7 mouse cellular contexts compared by ENCODE assay signal in genomic region chr16:20516032-20516431, GRCm38 (mm10). TPM values are rescaled to one million over a fixed set of nuclear protein-coding genes. Genes with fewer than 3 reads are reported as not detected.
DNase-seq lines count a peak whose midpoint lies in the region; ATAC-seq and TF ChIP-seq lines count a peak whose summit lies in the region.

No protein-coding gene starts in this region.

- dilution Hi-C loops in CH12.LX (cut with MboI; ENCODE audit: extremely low pct_ligation_motif_present, extremely low pct_unique_long_range_greater_than_20kb, low sequenced_read_pairs), result no loop called here

- no peaks in the 10 kb centered on the region for H3K27me3 ChIP-seq in CH12.LX (replicated peaks)
- no peaks in the 10 kb centered on the region for H3K27me3 ChIP-seq in hindbrain, embryonic 13.5 days
- H3K27me3 ChIP-seq in liver, embryonic 14.5 days (ENCODE audit: control insufficient read depth, insufficient read depth, low read length), result no peaks in the 10 kb centered on the region

- in situ Hi-C loops in CH12.LX (cut with MboI; ENCODE audit: low pct_ligation_motif_present, low pct_unique_long_range_greater_than_20kb, low sequenced_read_pairs), result no loop called here
- in situ Hi-C loops in ES-E14 (cut with MboI; ENCODE audit: low sequenced_read_pairs in 2 of 2, unreplicated experiment in 2 of 2), result no loop called here

- TF ChIP-seq EP300 in CH12.LX (IDR thresholded peaks at IDR 0.05; ENCODE audit: low read length), result no peak
- TF ChIP-seq EP300 in liver, embryonic 14.5 days (IDR thresholded peaks at IDR 0.05; ENCODE audit: low read depth), result no peak

- peaks cover 3 to 35% of the 10 kb centered on the region in 2 experiments for H3K4me1 ChIP-seq in CH12.LX (ENCODE audit: control insufficient read depth in 1 of 2, insufficient read depth in 2 of 2)
- peaks cover 0 to 2% of the 10 kb centered on the region in 2 experiments; a peak in 2 of 4 replicates for H3K4me1 ChIP-seq in ES-E14 (ENCODE audit: control insufficient read depth in 2 of 2, insufficient read depth in 2 of 2, low read length in 2 of 2, poor library complexity in 1 of 2)
- H3K4me1 ChIP-seq in hindbrain, embryonic 13.5 days (replicated peaks), result peaks cover 36% of the 10 kb centered on the region
- H3K4me1 ChIP-seq in liver, embryonic 14.5 days (replicated peaks; ENCODE audit: control insufficient read depth in 2 of 2, insufficient read depth in 2 of 2, low read length in 1 of 2), result peaks cover 5 to 9% of the 10 kb centered on the region in 2 experiments; a peak in 3 of 4 replicates

- ATAC-seq in hindbrain, embryonic 13.5 days (ENCODE audit: low FRiP score), result no peak
- ATAC-seq in liver, embryonic 14.5 days (ENCODE audit: insufficient read depth), result no peak

- peak overlapping the region; percentile 68; the same call in 1 of the 2 replicates for H3K4me2 ChIP-seq in CH12.LX (ENCODE audit: insufficient read depth, low read depth, poor library complexity, severe bottlenecking)
- peak overlapping the region; percentile 97 for H3K4me2 ChIP-seq in hindbrain, embryonic 13.5 days
- H3K4me2 ChIP-seq in liver, embryonic 14.5 days (ENCODE audit: low read depth), result peak overlapping the region; percentile 77

- TF ChIP-seq POLR2A in CH12.LX (IDR thresholded peaks at IDR 0.05; ENCODE audit: low read depth, low read length), result no peak

- no peak for TF ChIP-seq RAD21 in CH12.LX (IDR thresholded peaks at IDR 0.05; ENCODE audit: low read depth, low read length)

- DNase-seq in CH12.LX (ENCODE audit: extremely low read depth) (no peak), ES-E14 (ENCODE audit: low read depth, low spot score) (no peak)
- no peak for DNase-seq in liver, embryonic 14.5 days (ENCODE audit: low read depth in 3 of 3, low spot score in 3 of 3)
- no peak for DNase-seq in layer of hippocampus, adult 18-20 months (ENCODE audit: low spot score in 2 of 2)
- no peak for DNase-seq in natural killer cell, adult 2 months (ENCODE audit: low spot score in 2 of 2)
- no peak for DNase-seq in right cerebral cortex, postnatal 36 days (ENCODE audit: low spot score in 2 of 2)

- H3K9ac ChIP-seq in CH12.LX (ENCODE audit: insufficient read depth, low read depth) (peak overlapping the region; percentile 82), ES-E14 (ENCODE audit: insufficient read depth, low read depth, low read length, poor library complexity, severe bottlenecking) (peak overlapping the region; percentile 89; the same call in 1 of the 2 replicates)
- peak overlapping the region; percentile 98 for H3K9ac ChIP-seq in hindbrain, embryonic 13.5 days
- peak overlapping the region; percentile 88 for H3K9ac ChIP-seq in liver, embryonic 14.5 days (replicated peaks)

- H3K36me3 ChIP-seq in CH12.LX (replicated peaks in 1 of 2; ENCODE audit: control insufficient read depth in 1 of 2, insufficient read depth in 1 of 2, low read length in 1 of 2) (peaks cover 5 to 36% of the 10 kb centered on the region in 2 experiments), ES-E14 (ENCODE audit: control insufficient read depth, insufficient read depth, low read length, poor library complexity, severe bottlenecking) (peaks cover 4% of the 10 kb centered on the region)
- H3K36me3 ChIP-seq in hindbrain, embryonic 13.5 days, result peaks cover 10% of the 10 kb centered on the region
- H3K36me3 ChIP-seq in liver, embryonic 14.5 days (replicated peaks; ENCODE audit: control insufficient read depth, insufficient read depth, low read depth), result peaks cover 5% of the 10 kb centered on the region

- no peaks in the 10 kb centered on the region for H3K9me3 ChIP-seq in CH12.LX (replicated peaks; ENCODE audit: low read length)
- H3K9me3 ChIP-seq in ES-E14 (ENCODE audit: control insufficient read depth, insufficient read depth, low read depth, low read length), result no peaks in the 10 kb centered on the region
- H3K9me3 ChIP-seq in hindbrain, embryonic 13.5 days, result no peaks in the 10 kb centered on the region
- no peaks in the 10 kb centered on the region for H3K9me3 ChIP-seq in liver, embryonic 14.5 days (ENCODE audit: control insufficient read depth, low read length)

- peaks cover 13% of the 10 kb centered on the region for H3K79me2 ChIP-seq in CH12.LX (replicated peaks; ENCODE audit: control insufficient read depth, extremely low read depth, insufficient read depth, poor library complexity, severe bottlenecking)

- H3K27ac ChIP-seq in CH12.LX (ENCODE audit: insufficient read depth, low read depth) (no peak overlapping the region), ES-E14 (ENCODE audit: insufficient read depth, low read depth, low read length, poor library complexity, severe bottlenecking) (no peak overlapping the region)
- peak overlapping the region; percentile 96 for H3K27ac ChIP-seq in hindbrain, embryonic 13.5 days
- H3K27ac ChIP-seq in liver, embryonic 14.5 days, result peak overlapping the region; percentile 42; the same call in 1 of the 2 replicates

- no peak for TF ChIP-seq CTCF in CH12.LX (conservative IDR thresholded peaks at IDR 0.05 in 1 of 2, IDR thresholded peaks at IDR 0.05 in 1 of 2; ENCODE audit: low read depth in 2 of 2, low read length in 2 of 2)
- TF ChIP-seq CTCF in liver, embryonic 14.5 days (IDR thresholded peaks at IDR 0.05; ENCODE audit: low read depth), result no peak

- H3K4me3 ChIP-seq in CH12.LX (replicated peaks in 1 of 3; ENCODE audit: low read depth in 2 of 3, low read length in 2 of 3, poor library complexity in 1 of 3) (peak overlapping the region in 2 of 3 experiments; percentile 53 to 90), ES-E14 (ENCODE audit: insufficient read depth in 1 of 2, low read depth in 1 of 2, low read length in 2 of 2, poor library complexity in 1 of 2, severe bottlenecking in 1 of 2) (peak overlapping the region in 1 of 2 experiments; percentile 86; a peak in 2 of 4 replicates)
- H3K4me3 ChIP-seq in hindbrain, embryonic 13.5 days, result peak overlapping the region; percentile 69
- H3K4me3 ChIP-seq in liver, embryonic 14.5 days (ENCODE audit: insufficient read depth in 1 of 2, low read depth in 2 of 2, low read length in 2 of 2), result peak overlapping the region in 1 of 2 experiments; percentile 87; a peak in 2 of 4 replicates

TF ChIP-seq in CH12.LX, 34 proteins besides CTCF, POLR2A, EP300 and RAD21 (continues in another document):
- TF ChIP-seq HCFC1 (IDR thresholded peaks at IDR 0.05; ENCODE audit: low read depth, low read length) (no peak), SIN3A (IDR thresholded peaks at IDR 0.05; ENCODE audit: low read length) (no peak), BHLHE40 (IDR thresholded peaks at IDR 0.05; ENCODE audit: low read depth, low read length) (no peak), MAX (IDR thresholded peaks at IDR 0.05; ENCODE audit: low read length) (no peak), CHD2 (IDR thresholded peaks at IDR 0.05; ENCODE audit: low read length) (no peak), MYC (IDR thresholded peaks at IDR 0.05; ENCODE audit: low read depth, low read length) (no peak), PAX5 (IDR thresholded peaks at IDR 0.05; ENCODE audit: low read length) (no peak), JUND (conservative IDR thresholded peaks at IDR 0.05; ENCODE audit: low read depth, low read length) (no peak)

TF ChIP-seq in ES-E14, 5 proteins besides CTCF, POLR2A, EP300 and RAD21:
- TF ChIP-seq MAFK (IDR thresholded peaks at IDR 0.05; ENCODE audit: insufficient read depth, low read depth, low read length) (no peak), ZNF384 (IDR thresholded peaks at IDR 0.05; ENCODE audit: low read depth, low read length) (no peak), HCFC1 (IDR thresholded peaks at IDR 0.05; ENCODE audit: borderline replicate concordance, insufficient read depth, low read length) (no peak), ZC3H11A (IDR thresholded peaks at IDR 0.05; ENCODE audit: borderline replicate concordance, low read depth, low read length) (no peak), CHD2 (IDR thresholded peaks at IDR 0.05; ENCODE audit: low read depth, low read length) (no peak)

RNA-seq across cellular contexts. Expression of gene Dvl3, which starts 0.8 kb away (rescaled TPM):
- total RNA-seq in CH12.LX (2012; rRNA removed) (7.6 and 7.7 TPM in 2 replicates), CH12.LX (2014; rRNA removed) (1.8 and 1.9 TPM in 2 replicates), ES-E14 (2012; rRNA removed) (10.6 and 10.8 TPM in 2 replicates)
- polyA plus RNA-seq in CH12.LX (2012; ENCODE audit: insufficient read length, low read depth), result 14.8 and 16.9 TPM in 2 replicates
- 40.7 and 43.5 TPM in 2 replicates for polyA plus RNA-seq in hindbrain, embryonic 13.5 days (2015; fragmentation: Nextera tagmentation; extraction: Ambion mirVana)
- polyA plus RNA-seq in liver, embryonic 14.5 days (2012; rRNA removed), result 7.3 and 8.8 TPM in 2 replicates
- polyA plus RNA-seq in liver, embryonic 14.5 days (2014; fragmentation: Nextera tagmentation; extraction: Ambion mirVana), result 4.9 and 5.0 TPM in 2 replicates
- 10 to 100 TPM; 51.9 to 55.7 TPM for total RNA-seq in layer of hippocampus, adult 18-20 months (2021)

RNA-seq across cellular contexts. Expression of gene Eif2b5, which starts 17.4 kb away (rescaled TPM):
- total RNA-seq in CH12.LX (2012; rRNA removed) (179 and 208 TPM in 2 replicates), CH12.LX (2014; rRNA removed) (183 and 203 TPM in 2 replicates), ES-E14 (2012; rRNA removed) (159 and 173 TPM in 2 replicates)
- 139 and 151 TPM in 2 replicates for polyA plus RNA-seq in CH12.LX (2012; ENCODE audit: insufficient read length, low read depth)
- 99.5 and 100 TPM in 2 replicates for polyA plus RNA-seq in hindbrain, embryonic 13.5 days (2015; fragmentation: Nextera tagmentation; extraction: Ambion mirVana)
- 19.6 and 23.3 TPM in 2 replicates for polyA plus RNA-seq in liver, embryonic 14.5 days (2012; rRNA removed)
- 39.0 and 44.1 TPM in 2 replicates for polyA plus RNA-seq in liver, embryonic 14.5 days (2014; fragmentation: Nextera tagmentation; extraction: Ambion mirVana)
- total RNA-seq in layer of hippocampus, adult 18-20 months (2021), result 10 to 100 TPM; 54.3 to 54.7 TPM

RNA-seq across cellular contexts. Expression of gene Ap2m1, which starts 19.2 kb away (rescaled TPM):
- total RNA-seq in CH12.LX (2012; rRNA removed) (315 and 343 TPM in 2 replicates), CH12.LX (2014; rRNA removed) (375 and 415 TPM in 2 replicates), ES-E14 (2012; rRNA removed) (170 and 236 TPM in 2 replicates)
- 304 and 319 TPM in 2 replicates for polyA plus RNA-seq in CH12.LX (2012; ENCODE audit: insufficient read length, low read depth)
- polyA plus RNA-seq in hindbrain, embryonic 13.5 days (2015; fragmentation: Nextera tagmentation; extraction: Ambion mirVana), result 1,101 and 1,130 TPM in 2 replicates
- 259 and 268 TPM in 2 replicates for polyA plus RNA-seq in liver, embryonic 14.5 days (2012; rRNA removed)
- polyA plus RNA-seq in liver, embryonic 14.5 days (2014; fragmentation: Nextera tagmentation; extraction: Ambion mirVana), result 364 and 392 TPM in 2 replicates
- total RNA-seq in layer of hippocampus, adult 18-20 months (2021), result 100 to 1,000 TPM; 702 to 704 TPM

RNA-seq across cellular contexts. Expression of gene Abcf3, which starts 32.3 kb away (rescaled TPM):
- total RNA-seq in CH12.LX (2012; rRNA removed), result 48.6 and 61.4 TPM in 2 replicates
- 46.9 and 55.7 TPM in 2 replicates for total RNA-seq in CH12.LX (2014; rRNA removed)
- 98.0 and 98.9 TPM in 2 replicates for polyA plus RNA-seq in CH12.LX (2012; ENCODE audit: insufficient read length, low read depth)
- total RNA-seq in ES-E14 (2012; rRNA removed), result 49.8 and 64.0 TPM in 2 replicates
- polyA plus RNA-seq in hindbrain, embryonic 13.5 days (2015; fragmentation: Nextera tagmentation; extraction: Ambion mirVana), result 81.2 and 85.0 TPM in 2 replicates
- polyA plus RNA-seq in liver, embryonic 14.5 days (2012; rRNA removed), result 14.3 and 15.0 TPM in 2 replicates
- polyA plus RNA-seq in liver, embryonic 14.5 days (2014; fragmentation: Nextera tagmentation; extraction: Ambion mirVana), result 19.5 and 24.4 TPM in 2 replicates
- total RNA-seq in layer of hippocampus, adult 18-20 months (2021), result 100 to 1,000 TPM; 100 TPM

Comparison
In these comparisons a context has a peak if more than half of its experiments do, and no peak if none do; other contexts are left out.
1. H3K27ac ChIP-seq: peak in hindbrain, embryonic 13.5 days (single experiment) and liver, embryonic 14.5 days (single experiment); none in CH12.LX (single experiment) and ES-E14 (single experiment).
2. Peak in every context shown above with its lines, with median percentiles within 50 percentile points of each other: H3K4me2 ChIP-seq and H3K9ac ChIP-seq.